Mouse (Mus musculus) limb, embryonic 14.5 days (tissue): ENCODE data around the gene Prkce. TPM values are rescaled to one million over a fixed set of nuclear protein-coding genes. Genes with fewer than 3 reads are reported as not detected.

ENCODE experiments used
- ATAC-seq: fragments of 200-750 bp; cut with Nextera tagmentation; 2 replicates; pipeline ENCODE4 v1.8.0; 2017; ENCODE audit warnings: low read depth, moderate number of reproducible peaks, moderate TSS enrichment; ENCODE audit not compliant: low FRiP score
- DNase-seq: peaks from one replicate; pipeline ENCODE4 v3.0.0-alpha.2; 2015; ENCODE audit warnings: low spot score
- H3K27ac ChIP-seq: fragments of 300-500 bp; sonication (generic); replicated peaks from 2 replicates; pipeline ENCODE4 v1.5.1; 2014; ENCODE audit warnings: low read depth, mild to moderate bottlenecking, low read length, moderate library complexity, mixed read lengths
- H3K27me3 ChIP-seq: fragments of 300-500 bp; sonication (generic); 2 replicates; pipeline ENCODE4 v1.6.1; 2014; ENCODE audit warnings: low read length, mixed read lengths; ENCODE audit not compliant: control insufficient read depth, insufficient read depth
- H3K36me3 ChIP-seq: fragments of 300-500 bp; sonication (generic); 2 replicates; pipeline ENCODE4 v1.6.1; 2014; ENCODE audit warnings: mild to moderate bottlenecking, low read length, moderate library complexity, mixed read lengths; ENCODE audit not compliant: control insufficient read depth, insufficient read depth
- H3K4me1 ChIP-seq: fragments of 300-500 bp; sonication (generic); 2 replicates; pipeline ENCODE4 v1.6.1; 2014; ENCODE audit warnings: antibody characterized with exemption, low read length, mixed read lengths; ENCODE audit not compliant: control insufficient read depth, insufficient read depth
- H3K4me2 ChIP-seq: fragments of 300-500 bp; sonication (generic); replicated peaks from 2 replicates; pipeline ENCODE4 v1.6.1; 2014; ENCODE audit warnings: low read depth, mild to moderate bottlenecking, low read length, moderate library complexity; ENCODE audit not compliant: severe bottlenecking
- H3K4me3 ChIP-seq: fragments of 300-500 bp; sonication (generic); replicated peaks from 2 replicates; pipeline ENCODE4 v1.5.1; 2014; ENCODE audit warnings: low read length
- H3K9ac ChIP-seq: fragments of 300-500 bp; sonication (generic); 2 replicates; pipeline ENCODE4 v1.6.1; 2014; ENCODE audit warnings: mild to moderate bottlenecking, low read depth, low read length, moderate library complexity; ENCODE audit not compliant: severe bottlenecking
- H3K9me3 ChIP-seq: fragments of 300-500 bp; sonication (generic); 2 replicates; pipeline ENCODE4 v1.6.1; 2016; ENCODE audit warnings: low read length; ENCODE audit not compliant: control insufficient read depth
- POLR2A ChIP-seq: fragments of 200-500 bp; IDR thresholded peaks from 2 replicates; pipeline ENCODE4 v1.8.0; 2012; ENCODE audit warnings: inconsistent platforms, mild to moderate bottlenecking, moderate library complexity, borderline replicate concordance; ENCODE audit not compliant: insufficient read depth, insufficient read length; ENCODE audit errors: extremely low read depth
- WGBS: fragments of 180-500 bp; shearing (Covaris S2); extraction: QIAGEN DNeasy Blood & Tissue Kit; methylation state at CpG from one replicate; pipeline ENCODE4 v1.1.7; 2014; 5-methylcytosine and 5-hydroxymethylcytosine counted together
- polyA plus RNA-seq, 2 experiments: library from polyadenylated mRNA; depleted of rRNA in 1 of 2; stranded (reverse) in 1 of 2; unstranded in 1 of 2; fragments of >200 nt; fragmentation: Nextera tagmentation in 1 of 2; extraction: Ambion mirVana in 1 of 2; gene quantifications; 2 replicates each; pipeline versions ENCODE4 v1.2.1 to v1.2.3; 2012 to 2014

Prkce gene
- polyA plus RNA-seq, 2 experiments = 4.7 to 9.3 TPM

GRCm38 (mm10) chr17:86323310-86323709 lies 155.7 kb downstream of the Prkce start:
- H3K9ac ChIP-seq = no peak overlapping the region
- 15% methylated on average over 4 of the region's 4 CpGs for WGBS
- H3K27ac ChIP-seq = no peak overlapping the region
- DNase-seq (no peak), ATAC-seq (no peak)
- H3K9me3 ChIP-seq = no peaks in the 10 kb centered on the region
- TF ChIP-seq POLR2A = no peak
- H3K36me3 ChIP-seq = no peaks in the 10 kb centered on the region
- H3K4me1 ChIP-seq = no peaks in the 10 kb centered on the region
- H3K4me2 ChIP-seq = no peak overlapping the region
- H3K4me3 ChIP-seq = no peak overlapping the region
- no peaks in the 10 kb centered on the region for H3K27me3 ChIP-seq

DNA sequence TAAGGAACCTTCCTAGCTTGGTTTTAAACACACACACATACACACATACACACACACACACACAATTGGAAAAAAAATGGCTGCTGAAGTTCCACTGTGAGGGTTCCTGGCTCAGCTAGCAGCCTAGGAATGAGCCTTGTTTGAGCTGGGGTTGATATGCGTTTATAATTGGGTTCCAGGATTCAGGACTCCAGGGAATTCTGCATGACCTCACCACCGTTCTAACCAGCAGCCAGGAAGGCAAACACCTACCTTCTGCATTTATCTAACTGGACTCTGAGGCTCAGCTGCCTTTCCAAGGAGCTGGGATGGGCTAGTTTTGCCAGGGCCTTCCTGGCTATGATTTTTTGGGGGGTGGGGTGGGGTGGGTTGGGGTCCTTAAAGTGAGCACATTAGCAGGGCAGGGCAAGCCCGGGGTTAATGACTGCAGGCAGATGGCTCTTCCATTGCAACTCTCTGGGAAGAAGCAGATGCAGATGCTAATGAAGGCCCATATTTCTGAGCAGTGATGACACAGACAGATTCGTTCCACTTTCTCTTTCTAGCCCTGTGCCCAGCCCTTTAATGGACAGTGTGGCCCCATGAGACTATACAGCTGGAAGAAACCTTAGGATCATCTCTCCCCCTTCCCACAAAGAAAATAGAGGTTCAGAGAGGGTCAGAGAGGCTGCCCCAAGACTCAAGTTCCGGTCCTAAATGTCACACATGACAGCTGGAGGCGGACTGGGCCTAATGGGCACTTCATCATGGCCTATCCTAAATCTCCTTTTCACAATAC lies 156.5 kb downstream of the Prkce start:
- Histone ChIP-seq H3K9ac (no peak overlapping the region), H3K4me3 (no peak overlapping the region), H3K4me2 (no peak overlapping the region), H3K4me1 (peaks cover 7% of the 10 kb centered on the region), H3K27ac (no peak overlapping the region), H3K36me3 (no peaks in the 10 kb centered on the region), H3K27me3 (no peaks in the 10 kb centered on the region), H3K9me3 (no peaks in the 10 kb centered on the region)
- WGBS = 51% methylated on average over 6 of the region's 6 CpGs
- no peak for ATAC-seq
- no peak for TF ChIP-seq POLR2A
- DNase-seq = no peak

DNA sequence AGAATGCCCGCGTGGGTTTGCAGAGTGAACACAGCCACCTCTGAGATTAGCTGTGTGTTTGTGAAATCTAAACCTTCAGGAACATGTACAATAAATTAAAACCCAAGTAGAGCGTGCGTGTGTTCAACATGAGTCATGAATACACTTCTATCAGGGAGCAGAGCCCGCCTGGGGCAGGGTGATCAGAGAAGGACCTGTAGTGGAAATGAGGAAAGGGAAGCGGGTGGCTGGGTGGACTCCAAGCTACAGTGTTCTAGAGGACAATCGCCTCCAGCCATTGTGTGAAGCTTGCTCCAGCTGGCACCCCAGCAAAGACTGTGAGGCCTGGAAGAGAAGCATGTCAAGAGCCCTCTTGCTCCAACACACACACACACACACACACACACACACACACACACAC lies 157.2 kb downstream of the Prkce start:
- no peaks in the 10 kb centered on the region for H3K9me3 ChIP-seq

DNA sequence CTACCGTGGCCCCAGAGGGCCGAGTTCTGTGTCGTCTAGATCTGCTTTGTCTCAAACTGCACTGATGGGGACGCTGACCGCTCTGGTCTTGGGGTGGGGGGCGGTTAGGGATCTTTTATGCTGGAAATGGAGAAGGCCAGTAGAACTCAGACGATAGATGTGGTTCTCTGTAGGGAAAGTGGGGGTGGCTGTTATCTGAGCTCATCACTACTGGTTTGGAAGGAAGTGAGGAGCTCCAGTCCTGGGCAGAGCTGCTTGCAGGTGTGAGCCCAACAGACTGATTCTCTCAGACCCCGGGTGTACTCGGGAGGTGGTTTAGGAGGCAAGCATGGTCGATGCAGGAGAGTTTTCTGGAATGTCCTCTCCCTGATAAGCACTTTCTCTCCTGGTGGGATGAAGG lies 157.7 kb downstream of the Prkce start:
- DNase-seq (no peak), ATAC-seq (no peak)
- Histone ChIP-seq H3K4me2 (no peak overlapping the region), H3K36me3 (no peaks in the 10 kb centered on the region), H3K4me3 (no peak overlapping the region), H3K27ac (no peak overlapping the region), H3K9me3 (no peaks in the 10 kb centered on the region), H3K27me3 (no peaks in the 10 kb centered on the region), H3K4me1 (peaks cover 19% of the 10 kb centered on the region), H3K9ac (no peak overlapping the region)
- TF ChIP-seq POLR2A = no peak
- WGBS = 77% methylated on average over 10 of the region's 10 CpGs

More for the DNA sequence above, 157.2 kb downstream of the Prkce start:
- TF ChIP-seq POLR2A = no peak
- ATAC-seq (no peak), DNase-seq (no peak)
- Histone ChIP-seq H3K27me3 (no peaks in the 10 kb centered on the region), H3K4me1 (peaks cover 13% of the 10 kb centered on the region), H3K4me2 (no peak overlapping the region), H3K36me3 (no peaks in the 10 kb centered on the region), H3K4me3 (no peak overlapping the region), H3K9ac (no peak overlapping the region), H3K27ac (no peak overlapping the region)
- 86% methylated on average over 7 of the region's 7 CpGs for WGBS

DNA sequence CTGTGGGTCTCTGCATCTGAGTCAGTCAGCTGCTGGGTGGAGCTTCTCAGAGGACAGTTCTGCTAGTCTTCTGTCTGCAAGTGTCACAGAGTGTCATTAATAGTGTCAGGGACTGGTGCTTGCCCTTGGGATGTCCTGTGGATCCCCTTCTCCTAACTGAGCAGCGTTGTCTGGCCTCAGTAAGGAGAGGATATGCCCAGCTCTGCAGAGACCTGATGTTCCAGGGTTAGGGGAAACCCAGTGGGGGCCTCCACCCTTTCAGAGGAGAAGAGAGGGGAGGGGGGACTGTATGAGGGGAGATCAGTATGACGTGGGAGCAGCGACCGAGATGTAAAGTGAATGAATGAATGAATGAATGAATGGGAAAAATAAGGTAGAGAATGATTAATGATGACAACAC lies 160.4 kb downstream of the Prkce start:
- no peak for ATAC-seq
- no peaks in the 10 kb centered on the region for H3K27me3 ChIP-seq
- no peaks in the 10 kb centered on the region for H3K9me3 ChIP-seq
- WGBS = 74% methylated on average over 4 of the region's 4 CpGs
- no peak overlapping the region for H3K9ac ChIP-seq
- H3K4me1 ChIP-seq = peaks cover 34% of the 10 kb centered on the region
- no peak overlapping the region for H3K4me2 ChIP-seq
- no peak overlapping the region for H3K27ac ChIP-seq
- H3K36me3 ChIP-seq = no peaks in the 10 kb centered on the region
- no peak for TF ChIP-seq POLR2A
- H3K4me3 ChIP-seq = no peak overlapping the region
- DNase-seq = no peak
